Mouse (Mus musculus) neural tube, embryonic 12.5 days (tissue): Measurements from ENCODE around the gene Zbtb7b. TPM values are rescaled to one million over a fixed set of nuclear protein-coding genes. Genes with fewer than 3 reads are reported as not detected.

ENCODE experiments used
- ATAC-seq: fragments of 200-750 bp; cut with Nextera tagmentation; 2 replicates; pipeline ENCODE4 v1.8.0; 2017; ENCODE audit warnings: low read depth, mild to moderate bottlenecking, moderate TSS enrichment, moderate library complexity; ENCODE audit not compliant: low FRiP score
- H3K27ac ChIP-seq: fragments of 300-500 bp; sonication (generic); 2 replicates; pipeline ENCODE4 v1.5.1; 2016
- H3K27me3 ChIP-seq: fragments of 300-500 bp; sonication (generic); replicated peaks from 2 replicates; pipeline ENCODE4 v1.6.1; 2016; ENCODE audit warnings: mild to moderate bottlenecking
- H3K36me3 ChIP-seq: fragments of 300-500 bp; sonication (generic); 2 replicates; pipeline ENCODE4 v1.6.1; 2016; ENCODE audit warnings: mild to moderate bottlenecking
- H3K4me1 ChIP-seq: fragments of 300-500 bp; sonication (generic); 2 replicates; pipeline ENCODE4 v1.6.1; 2016
- H3K4me2 ChIP-seq: fragments of 300-500 bp; sonication (generic); replicated peaks from 2 replicates; pipeline ENCODE4 v1.6.1; 2016; ENCODE audit warnings: mild to moderate bottlenecking
- H3K4me3 ChIP-seq: fragments of 300-500 bp; sonication (generic); 2 replicates; pipeline ENCODE4 v1.5.1; 2016
- H3K9ac ChIP-seq: fragments of 300-500 bp; sonication (generic); 2 replicates; pipeline ENCODE4 v1.6.1; 2016; ENCODE audit warnings: mild to moderate bottlenecking
- H3K9me3 ChIP-seq: fragments of 300-500 bp; sonication (generic); 2 replicates; pipeline ENCODE4 v1.6.1; 2016; ENCODE audit warnings: mild to moderate bottlenecking
- WGBS: fragments of 180-500 bp; shearing (Covaris S2); methylation state at CpG from one replicate; pipeline ENCODE4 v1.1.7; 2016; 5-methylcytosine and 5-hydroxymethylcytosine counted together
- polyA plus RNA-seq: library from polyadenylated mRNA; unstranded; fragments of >200 nt; fragmentation: Nextera tagmentation; extraction: Ambion mirVana; gene quantifications from 2 replicates; pipeline ENCODE4 v1.2.1, GENCODE M21; 2016

Zbtb7b gene
- polyA plus RNA-seq, 1 experiment from 2014 or later: 0.71 TPM

DNA sequence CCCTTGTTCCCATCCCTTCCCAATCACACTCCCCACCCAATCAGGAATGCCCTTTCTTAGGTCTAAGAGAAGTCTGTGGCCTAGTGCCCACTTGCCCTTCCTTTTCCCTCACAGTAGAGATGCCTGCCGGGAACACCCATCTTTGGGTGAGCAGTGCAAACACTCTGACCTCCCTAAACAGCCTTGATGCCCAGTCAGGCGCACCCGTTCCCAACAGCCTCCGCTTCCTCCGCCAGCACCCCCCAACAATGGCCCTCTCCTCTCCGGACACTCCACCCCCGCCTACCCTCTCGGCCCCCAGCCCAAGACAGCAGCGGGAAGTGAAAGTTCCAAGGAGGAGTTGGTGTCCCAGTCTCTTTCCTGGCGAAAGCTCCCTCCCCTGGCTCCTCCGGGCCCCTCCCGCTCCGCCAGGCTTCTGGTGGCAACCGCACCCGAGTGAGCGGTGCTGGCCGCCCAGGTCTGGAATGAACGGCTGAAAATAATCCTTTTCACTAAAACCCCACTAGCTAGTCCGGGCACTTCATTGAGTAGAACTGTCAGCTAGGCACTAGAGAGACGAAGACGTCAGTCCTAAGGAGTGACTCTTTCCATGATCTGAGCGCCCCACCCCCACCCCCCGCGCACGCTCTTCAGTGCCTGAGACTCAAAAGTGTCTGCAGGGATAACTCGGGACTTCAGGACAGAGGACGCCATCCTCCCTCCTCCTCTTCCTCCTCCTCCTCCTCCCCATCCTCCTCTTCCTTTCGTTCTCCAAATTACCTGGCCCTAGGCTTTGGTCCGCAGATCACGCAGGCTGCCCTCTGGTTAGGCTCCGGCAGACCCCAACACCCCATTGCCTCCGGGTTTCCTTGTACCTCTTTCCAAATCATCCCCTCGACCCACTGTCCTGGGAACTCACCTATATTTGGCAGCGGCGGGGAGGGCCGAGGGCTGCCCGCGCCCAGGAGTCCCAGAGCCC is 45.4 kb downstream of the Zbtb7b start:
- WGBS: under 1% methylated on average over 38 of the region's 38 CpGs
- Histone ChIP-seq H3K36me3 (peaks cover 13% of the 10 kb centered on the region), H3K27ac (no peak overlapping the region), H3K4me2 (peak overlapping the region; percentile 95), H3K27me3 (peaks cover 11% of the 10 kb centered on the region), H3K9me3 (no peaks in the 10 kb centered on the region), H3K9ac (peak overlapping the region; percentile 71), H3K4me1 (peaks cover 20% of the 10 kb centered on the region), H3K4me3 (peak overlapping the region; percentile 59)
- peak; percentile 55 for ATAC-seq

- no peak overlapping the region for H3K27ac ChIP-seq
- no peak overlapping the region for H3K4me2 ChIP-seq
- WGBS: 69% methylated on average over 1 of the region's 1 CpGs
- peaks cover 20% of the 10 kb centered on the region for H3K4me1 ChIP-seq
- H3K4me3 ChIP-seq: no peak overlapping the region
- H3K36me3 ChIP-seq: peaks cover 24% of the 10 kb centered on the region
- peaks cover 11% of the 10 kb centered on the region for H3K27me3 ChIP-seq
- ATAC-seq: no peak
- H3K9ac ChIP-seq: no peak overlapping the region
- H3K9me3 ChIP-seq: no peaks in the 10 kb centered on the region
These were observed 46.7 kb downstream of the Zbtb7b start for GRCm38 (mm10) chr3:89347916-89348315.

DNA sequence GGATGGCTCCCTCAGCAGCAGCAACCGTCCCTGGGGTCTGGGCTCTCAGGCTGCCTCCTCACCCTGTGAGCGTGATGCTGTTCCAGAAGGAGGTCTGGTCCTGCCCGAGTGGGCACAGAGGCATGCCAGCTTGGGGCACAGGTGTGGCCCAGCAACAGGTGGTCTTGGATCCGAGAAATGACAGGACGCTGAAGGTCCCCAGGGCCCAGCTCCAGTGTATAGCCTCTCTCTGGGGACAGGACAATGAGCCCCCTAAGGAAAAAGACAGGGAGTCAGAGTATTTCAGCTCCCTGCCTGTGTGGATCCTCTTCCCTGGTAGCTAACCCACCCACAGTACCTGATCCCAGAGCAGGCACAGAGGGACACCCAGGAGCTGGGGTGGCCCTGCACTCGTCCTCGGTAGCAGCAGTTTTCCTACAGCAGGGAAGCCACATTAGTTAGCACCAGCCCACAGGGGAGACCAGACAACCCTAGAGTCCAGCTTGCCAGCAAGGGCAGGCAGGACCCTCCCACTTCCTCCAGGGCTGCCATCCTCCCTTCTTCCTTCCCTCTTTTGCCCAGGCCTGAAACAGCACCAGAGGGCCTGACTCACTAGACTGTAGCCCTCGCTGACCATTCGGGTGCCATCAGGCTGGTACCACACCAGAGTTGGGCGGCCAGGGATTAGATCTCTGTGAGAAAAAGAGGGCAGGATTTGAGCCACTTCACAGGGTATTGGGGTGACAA is 47.6 kb downstream of the Zbtb7b start:
- Histone ChIP-seq H3K4me3 (no peak overlapping the region), H3K36me3 (peaks cover 24% of the 10 kb centered on the region), H3K9me3 (no peaks in the 10 kb centered on the region), H3K9ac (no peak overlapping the region), H3K27me3 (peaks cover 11% of the 10 kb centered on the region), H3K4me1 (peaks cover 20% of the 10 kb centered on the region), H3K4me2 (no peak overlapping the region), H3K27ac (no peak overlapping the region)
- ATAC-seq: no peak
- WGBS: 83% methylated on average over 10 of the region's 10 CpGs

DNA sequence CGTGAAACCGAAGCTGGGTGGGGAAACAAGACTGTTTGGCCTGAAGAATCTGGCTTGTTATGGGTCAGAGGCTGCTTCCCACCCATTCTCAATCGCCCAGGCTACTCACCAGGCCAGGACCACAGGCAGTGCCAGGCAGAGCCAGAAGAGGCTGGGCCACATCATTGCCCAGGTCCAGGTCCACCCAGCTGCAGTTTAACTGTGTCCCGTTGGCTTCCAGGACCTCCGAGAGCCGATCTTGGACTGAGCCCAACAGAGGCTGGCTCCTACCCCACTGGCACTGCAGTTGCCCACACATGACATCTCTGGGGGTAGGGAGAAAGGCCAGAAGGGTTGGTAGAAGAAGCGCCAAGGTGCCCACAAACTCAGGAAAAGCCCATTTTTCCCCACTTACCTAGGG is 51.3 kb downstream of the Zbtb7b start:
- Histone ChIP-seq H3K4me1 (peaks cover 25% of the 10 kb centered on the region), H3K4me3 (no peak overlapping the region), H3K4me2 (no peak overlapping the region), H3K27me3 (peaks cover 6% of the 10 kb centered on the region), H3K9ac (no peak overlapping the region), H3K27ac (no peak overlapping the region), H3K36me3 (peaks cover 24% of the 10 kb centered on the region), H3K9me3 (no peaks in the 10 kb centered on the region)
- WGBS: 86% methylated on average over 7 of the region's 7 CpGs
- ATAC-seq: no peak

DNA sequence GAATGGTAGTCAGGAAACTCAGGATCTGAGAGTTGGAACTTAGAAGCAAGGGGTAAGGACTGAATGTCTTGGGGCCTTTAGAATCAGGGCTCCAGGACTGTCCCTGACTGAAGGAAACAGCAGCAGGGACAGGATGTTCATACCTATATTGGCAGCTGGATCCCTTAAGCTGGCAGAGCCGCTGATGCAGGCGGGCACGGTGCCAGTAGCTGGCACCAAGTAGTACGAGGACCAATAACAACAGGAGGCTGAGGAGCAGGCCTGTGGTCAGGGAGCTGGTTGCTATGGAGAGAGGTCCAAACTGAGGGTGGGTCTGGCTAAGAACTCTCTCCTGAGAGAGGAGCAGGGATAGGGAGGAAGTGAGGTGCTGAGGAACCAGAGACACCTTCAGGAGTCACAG is 52.8 kb downstream of the Zbtb7b start:
- no peak for ATAC-seq
- Histone ChIP-seq H3K4me2 (no peak overlapping the region), H3K4me3 (no peak overlapping the region), H3K9ac (no peak overlapping the region), H3K27ac (no peak overlapping the region), H3K27me3 (no peaks in the 10 kb centered on the region), H3K36me3 (peaks cover 24% of the 10 kb centered on the region), H3K4me1 (peaks cover 36% of the 10 kb centered on the region), H3K9me3 (no peaks in the 10 kb centered on the region)
- 95% methylated on average over 4 of the region's 4 CpGs for WGBS

GRCm38 (mm10) chr3:89340465-89340864 is 54.1 kb downstream of the Zbtb7b start:
- peak; percentile 21 for ATAC-seq
- H3K27me3 ChIP-seq: no peaks in the 10 kb centered on the region
- H3K4me2 ChIP-seq: peak overlapping the region; percentile 79
- no peak overlapping the region for H3K27ac ChIP-seq
- peaks cover 48% of the 10 kb centered on the region for H3K4me1 ChIP-seq
- WGBS: 3% methylated on average over 11 of the region's 11 CpGs
- H3K9me3 ChIP-seq: no peaks in the 10 kb centered on the region
- H3K36me3 ChIP-seq: peaks cover 19% of the 10 kb centered on the region
- peak overlapping the region; percentile 21 for H3K4me3 ChIP-seq
- H3K9ac ChIP-seq: peak overlapping the region; percentile 44; the same call in 1 of the 2 replicates

DNA sequence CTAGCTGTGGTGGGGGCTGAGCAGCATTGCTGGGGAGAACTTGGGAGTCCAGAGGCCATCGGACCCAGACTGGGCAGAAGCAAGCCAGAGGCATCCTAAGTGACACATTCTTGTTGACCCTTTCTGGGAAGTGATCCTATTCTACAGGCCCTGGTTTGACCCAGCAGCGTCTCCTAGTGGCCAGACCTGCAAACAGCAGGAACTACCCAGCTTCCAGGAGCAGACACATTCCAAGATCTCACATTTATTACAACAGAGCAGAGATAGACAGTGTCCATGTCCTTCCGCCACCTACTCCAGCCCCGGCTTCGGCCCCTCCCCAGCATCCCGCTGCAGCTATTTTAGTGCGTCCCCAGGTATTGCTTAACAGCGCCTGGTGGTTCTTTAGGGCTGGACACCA is 55.2 kb downstream of the Zbtb7b start:
- ATAC-seq: no peak
- Histone ChIP-seq H3K9me3 (no peaks in the 10 kb centered on the region), H3K36me3 (peaks cover 20% of the 10 kb centered on the region), H3K4me3 (no peak overlapping the region), H3K27me3 (no peaks in the 10 kb centered on the region), H3K9ac (no peak overlapping the region), H3K4me1 (peaks cover 48% of the 10 kb centered on the region), H3K27ac (no peak overlapping the region), H3K4me2 (peak overlapping the region; percentile 79)
- WGBS: 21% methylated on average over 8 of the region's 8 CpGs

DNA sequence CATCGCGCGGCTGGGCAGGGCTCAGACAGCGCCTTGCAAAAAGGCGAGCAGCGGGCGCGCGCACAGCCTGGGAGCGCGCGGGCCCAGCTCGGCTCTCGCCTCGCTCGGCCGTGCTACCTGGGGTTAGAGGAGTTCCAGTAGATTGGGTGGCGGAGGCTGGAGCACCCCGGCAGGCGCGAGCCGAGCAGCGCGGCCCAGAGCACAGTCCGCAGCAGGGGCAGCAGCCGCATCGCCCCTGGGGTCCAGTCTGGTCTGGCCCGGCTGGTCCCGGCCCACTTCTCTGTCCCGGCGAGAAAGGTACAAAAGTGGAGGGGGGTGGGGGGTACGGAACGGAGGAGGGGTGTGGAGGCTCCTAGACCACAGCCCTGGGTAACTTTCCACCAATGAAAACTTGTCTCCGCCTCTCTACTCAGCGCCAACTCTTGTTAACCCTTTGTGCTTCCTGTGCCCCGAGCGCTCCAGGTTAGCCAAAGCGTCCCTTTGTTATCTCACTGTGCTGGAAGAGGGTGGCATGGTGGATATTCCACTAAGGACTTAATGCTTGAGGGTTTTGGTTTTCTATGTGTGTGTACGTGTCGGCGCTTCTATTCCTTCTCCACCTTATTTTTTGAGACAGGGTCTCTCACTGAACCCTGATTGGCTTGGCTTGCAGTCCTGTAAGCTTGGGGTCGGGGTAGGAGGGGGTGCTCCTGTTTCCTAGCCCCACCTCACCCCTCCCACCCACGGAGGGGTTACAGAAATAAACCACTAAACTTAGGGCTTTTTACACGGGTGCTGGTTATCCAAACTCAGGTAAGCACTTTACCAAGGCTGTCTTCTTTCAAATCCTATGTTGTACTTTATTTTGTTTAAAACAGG is 56.6 kb downstream of the Zbtb7b start, which contains the start of gene Efna4:
Gene Efna4 (minus strand): TSS at position 308 of the 858 bp plus-strand sequence.
- Histone ChIP-seq H3K9ac (peak within 1 kb of the TSS; percentile 83), H3K4me2 (peak within 1 kb of the TSS; percentile 79), H3K27ac (peak within 1 kb of the TSS; percentile 68), H3K36me3 (peaks cover 16% of the 10 kb centered on the region), H3K4me3 (peak within 1 kb of the TSS; percentile 77), H3K9me3 (no peaks in the 10 kb centered on the region), H3K27me3 (no peaks in the 10 kb centered on the region), H3K4me1 (peaks cover 53% of the 10 kb centered on the region)
- ATAC-seq: peak; percentile 78
- under 1% methylated on average over 44 of the region's 44 CpGs for WGBS

DNA sequence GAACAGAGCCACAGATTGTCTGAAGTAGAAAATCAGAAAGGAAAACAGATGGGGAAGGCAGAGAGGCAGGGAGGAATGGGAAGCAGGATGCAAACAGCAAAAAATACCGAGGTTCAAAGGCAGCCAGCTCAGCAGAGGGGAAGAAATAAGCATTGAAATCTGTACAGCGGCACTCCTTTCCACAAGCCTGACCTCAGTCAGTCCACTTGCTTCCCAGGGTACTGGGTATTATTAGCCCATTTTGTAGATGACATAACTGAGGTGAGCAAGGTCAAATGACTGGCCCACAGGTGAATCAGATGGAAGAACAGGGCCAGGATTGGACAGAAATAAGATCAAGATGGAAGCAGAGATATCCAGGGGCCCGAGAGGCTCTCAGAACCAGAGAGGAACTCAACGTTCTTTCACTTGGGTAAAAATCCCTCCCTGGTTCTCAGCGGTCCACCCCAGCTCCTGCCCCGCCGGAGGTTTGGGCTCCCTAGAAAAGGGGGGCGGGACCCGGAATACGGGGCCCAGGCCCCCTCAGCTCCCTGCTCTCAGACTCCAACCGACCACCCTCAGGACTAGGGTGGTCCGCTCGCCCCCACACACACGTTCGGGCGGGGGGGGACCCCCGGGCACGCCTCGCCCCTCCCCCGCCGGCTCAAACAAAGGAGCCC is 57.4 kb downstream of the Zbtb7b start:
- H3K4me2 ChIP-seq: peak overlapping the region; percentile 79
- H3K4me1 ChIP-seq: peaks cover 60% of the 10 kb centered on the region
- ATAC-seq: no peak
- no peaks in the 10 kb centered on the region for H3K27me3 ChIP-seq
- WGBS: under 1% methylated on average over 21 of the region's 21 CpGs
- H3K36me3 ChIP-seq: peaks cover 16% of the 10 kb centered on the region
- peak overlapping the region; percentile 83 for H3K9ac ChIP-seq
- no peaks in the 10 kb centered on the region for H3K9me3 ChIP-seq
- peak overlapping the region; percentile 68 for H3K27ac ChIP-seq
- H3K4me3 ChIP-seq: peak overlapping the region; percentile 77

GRCm38 (mm10) chr3:89336529-89336928 is 58.0 kb downstream of the Zbtb7b start:
- Histone ChIP-seq H3K36me3 (peaks cover 16% of the 10 kb centered on the region), H3K4me2 (peak overlapping the region; percentile 79), H3K4me3 (peak overlapping the region; percentile 77), H3K27ac (no peak overlapping the region), H3K4me1 (peaks cover 67% of the 10 kb centered on the region), H3K9ac (peak overlapping the region; percentile 83), H3K27me3 (no peaks in the 10 kb centered on the region), H3K9me3 (no peaks in the 10 kb centered on the region)
- no peak for ATAC-seq
- 4% methylated on average over 6 of the region's 6 CpGs for WGBS

- H3K4me2 ChIP-seq: 0 out of 2 replicates have a peak overlapping the region, but pooled peaks have one; percentile 16
- ATAC-seq: no peak
- peaks cover 61% of the 10 kb centered on the region for H3K4me1 ChIP-seq
- no peak overlapping the region for H3K27ac ChIP-seq
- H3K27me3 ChIP-seq: no peaks in the 10 kb centered on the region; the same call in 1 of the 2 replicates
- H3K36me3 ChIP-seq: peaks cover 16% of the 10 kb centered on the region
- WGBS: 48% methylated on average over 11 of the region's 11 CpGs
- H3K9ac ChIP-seq: peak overlapping the region; percentile 21; the same call in 1 of the 2 replicates
- H3K4me3 ChIP-seq: no peak overlapping the region
- no peaks in the 10 kb centered on the region for H3K9me3 ChIP-seq
These were observed 61.5 kb downstream of the Zbtb7b start for GRCm38 (mm10) chr3:89333053-89333452.
